Mouse (Mus musculus): Measurements from ENCODE around the gene Usp4.
"Not testable (repeated sequence)": the region's sequence is repeated elsewhere in the genome, so short reads cannot be mapped to it uniquely, and the experiment has no call there.

Gene Usp4

GRCm38 (mm10) chr9:108347540-108348289, at the start of gene Usp4:
Usp4 (plus strand) TSS chr9:108347853.
- DNase-seq (ENCODE audit: low spot score in 2 of 2), result peak; percentile 89 to 90

- no peak for DNase-seq (ENCODE audit: low spot score in 2 of 2)
These were observed 45.8 kb upstream of the Usp4 start for GRCm38 (mm10) chr9:108301853-108302252.

- DNase-seq (ENCODE audit: low spot score in 2 of 2), result no peak
These were observed 42.9 kb upstream of the Usp4 start for GRCm38 (mm10) chr9:108304716-108305115.

GRCm38 (mm10) chr9:108305170-108305569, 42.5 kb upstream of the Usp4 start:
- DNase-seq (ENCODE audit: low spot score in 2 of 2), result peak; percentile 12 to 20

GRCm38 (mm10) chr9:108305629-108306520, 41.8 kb upstream of the Usp4 start, which contains the start of the genes Rhoa and Tcta:
Rhoa (plus strand) TSS chr9:108306129.
Tcta (minus strand) TSS chr9:108306160.
- DNase-seq (ENCODE audit: low spot score in 2 of 2), result peak; percentile 99 to 100

- DNase-seq (ENCODE audit: low spot score in 2 of 2), result peak; percentile 89
These were observed 41.1 kb upstream of the Usp4 start for GRCm38 (mm10) chr9:108306571-108306980.

- no peak for DNase-seq (ENCODE audit: low spot score in 2 of 2)
These were observed 40.4 kb upstream of the Usp4 start for GRCm38 (mm10) chr9:108307021-108307807.

GRCm38 (mm10) chr9:108308141-108308540, 39.5 kb upstream of the Usp4 start:
- DNase-seq (ENCODE audit: low spot score in 2 of 2), result no peak

- no peak for DNase-seq (ENCODE audit: low spot score in 2 of 2)
These were observed 30.1 kb upstream of the Usp4 start for GRCm38 (mm10) chr9:108317572-108317971.

- DNase-seq (ENCODE audit: low spot score in 2 of 2), result no peak
These were observed 29.2 kb upstream of the Usp4 start for GRCm38 (mm10) chr9:108318462-108318861.

GRCm38 (mm10) chr9:108322054-108322453, 25.6 kb upstream of the Usp4 start:
- not testable (repeated sequence) for DNase-seq (ENCODE audit: low spot score in 2 of 2)

GRCm38 (mm10) chr9:108324784-108325183, 22.9 kb upstream of the Usp4 start:
- no peak for DNase-seq (ENCODE audit: low spot score in 2 of 2)

GRCm38 (mm10) chr9:108325811-108326210, 21.8 kb upstream of the Usp4 start:
- DNase-seq (ENCODE audit: low spot score in 2 of 2), result no peak

GRCm38 (mm10) chr9:108337848-108338550, 9.7 kb upstream of the Usp4 start:
- no peak for DNase-seq (ENCODE audit: low spot score in 2 of 2)

GRCm38 (mm10) chr9:108338551-108338885, 9.1 kb upstream of the Usp4 start:
- no peak for DNase-seq (ENCODE audit: low spot score in 2 of 2)

GRCm38 (mm10) chr9:108338886-108339781, 8.5 kb upstream of the Usp4 start, which contains the start of gene Gpx1:
Gpx1 (plus strand) TSS chr9:108338903.
- DNase-seq (ENCODE audit: low spot score in 2 of 2), result peak; percentile 95 to 96

- DNase-seq (ENCODE audit: low spot score in 2 of 2), result peak; percentile 27 to 42
These were observed 7.8 kb upstream of the Usp4 start for GRCm38 (mm10) chr9:108339886-108340257.

- DNase-seq (ENCODE audit: low spot score in 2 of 2), result peak; percentile 80 to 82
These were observed 7.2 kb upstream of the Usp4 start for GRCm38 (mm10) chr9:108340258-108341138.

GRCm38 (mm10) chr9:108341139-108341475, 6.5 kb upstream of the Usp4 start:
- DNase-seq (ENCODE audit: low spot score in 2 of 2), result no peak

Data from spleen, postnatal 36 days (tissue).